Mouse (Mus musculus) adrenal gland (tissue): ENCODE results near the gene Rgs12.

ENCODE experiments used
- intact Hi-C: fragments of 180-260 bp; cut with DNase I; formaldehyde crosslinking; loops from one replicate; pipeline ENCODE4 v1.15.1; 2025
- microRNA-seq, 2 experiments: library from miRNA; unstranded; fragments of <30 nt; microRNA quantifications; one replicate each; pipeline ENCODE4; 2019

Rgs12 gene

GRCm38 (mm10) chr5:35073235-35073634, 124.0 kb downstream of the Rgs12 start:
- intact Hi-C loops, result no loop called here

GRCm38 (mm10) chr5:35073992-35074391, 124.7 kb downstream of the Rgs12 start:
- intact Hi-C loops, result no loop called here

- intact Hi-C loops, result no loop called here
Observed at GRCm38 (mm10) chr5:35076369-35076768, 127.1 kb downstream of the Rgs12 start.

GRCm38 (mm10) chr5:35079101-35079500, 129.9 kb downstream of the Rgs12 start:
- intact Hi-C loops, result no loop called here

GRCm38 (mm10) chr5:35084913-35085312, 135.7 kb downstream of the Rgs12 start:
- intact Hi-C loops, result no loop called here

- intact Hi-C loops, result no loop called here
Observed at GRCm38 (mm10) chr5:35088785-35089613, 139.8 kb downstream of the Rgs12 start.

Small RNA genes lying within 50 kb of the gene (microRNA-seq; reads per million reads assigned to microRNA genes)
- 1.9 to 4.7 reads per million in 2 experiments for gene Mir3097
